Mouse (Mus musculus) heart, postnatal 0 days (tissue): Measurements from ENCODE around the gene Nobox. TPM values are rescaled to one million over a fixed set of nuclear protein-coding genes. Genes with fewer than 3 reads are reported as not detected.
A peak's percentile ranks its signal among the peaks of the same experiment; 100 is the strongest.

Experiments used
- ATAC-seq: fragments of 200-750 bp; cut with Nextera tagmentation; 2 replicates; pipeline ENCODE4 v1.8.0; 2017; ENCODE audit warnings: low read depth, moderate number of reproducible peaks, moderate library complexity; ENCODE audit not compliant: insufficient read depth
- DNase-seq: peaks from one replicate; pipeline ENCODE4 v3.0.0-alpha.2; 2016; ENCODE audit warnings: low spot score
- H3K27ac ChIP-seq: fragments of 300-500 bp; sonication (generic); 2 replicates; pipeline ENCODE4 v1.5.1; 2014; ENCODE audit warnings: low read depth, mild to moderate bottlenecking
- H3K27me3 ChIP-seq: fragments of 300-500 bp; sonication (generic); 2 replicates; pipeline ENCODE4 v1.6.1; 2014; ENCODE audit warnings: low read length, mixed read lengths; ENCODE audit not compliant: control insufficient read depth, insufficient read depth
- H3K36me3 ChIP-seq: fragments of 300-500 bp; sonication (generic); replicated peaks from 2 replicates; pipeline ENCODE4 v1.6.1; 2014; ENCODE audit warnings: low read length, mixed read lengths; ENCODE audit not compliant: control insufficient read depth, insufficient read depth
- H3K4me1 ChIP-seq: fragments of 300-500 bp; sonication (generic); 2 replicates; pipeline ENCODE4 v1.6.1; 2014; ENCODE audit warnings: antibody characterized with exemption; ENCODE audit not compliant: control insufficient read depth, insufficient read depth
- H3K4me2 ChIP-seq: fragments of 300-500 bp; sonication (generic); 2 replicates; pipeline ENCODE4 v1.6.1; 2014; ENCODE audit warnings: low read depth, mild to moderate bottlenecking, low read length, moderate library complexity
- H3K4me3 ChIP-seq: fragments of 300-500 bp; sonication (generic); 2 replicates; pipeline ENCODE4 v1.5.1; 2014; ENCODE audit warnings: low read depth, low read length
- H3K9ac ChIP-seq: fragments of 300-500 bp; sonication (generic); replicated peaks from 2 replicates; pipeline ENCODE4 v1.6.1; 2014; ENCODE audit warnings: low read depth, low read length, mixed read lengths
- H3K9me3 ChIP-seq: fragments of 300-500 bp; sonication (generic); replicated peaks from 2 replicates; pipeline ENCODE4 v1.6.1; 2016; ENCODE audit warnings: low read length; ENCODE audit not compliant: control insufficient read depth
- CTCF ChIP-seq: IDR thresholded peaks from 2 replicates; pipeline ENCODE4 v1.5.1; 2016; ENCODE audit warnings: antibody characterized with exemption, control low read depth, low read depth
- EP300 ChIP-seq: IDR thresholded peaks from 2 replicates; pipeline ENCODE4 v1.6.1; 2016; ENCODE audit warnings: antibody characterized with exemption, low read depth
- whole genome bisulfite sequencing: fragments of 180-500 bp; shearing (Covaris S2); extraction: QIAGEN DNeasy Blood & Tissue Kit; methylation state at CpG from one replicate; pipeline ENCODE4 v1.1.7; 2014; 5-methylcytosine and 5-hydroxymethylcytosine counted together
- polyA plus RNA-seq: library from polyadenylated mRNA; unstranded; fragments of >200 nt; fragmentation: Nextera tagmentation; extraction: Ambion mirVana; gene quantifications from 2 replicates; pipeline ENCODE4 v1.2.1, GENCODE M21; 2015
- total RNA-seq: library from RNA; depleted of rRNA; stranded (reverse); fragments of >200 nt; gene quantifications from 2 replicates; pipeline ENCODE4 v1.2.3, GENCODE M21; 2014; ENCODE audit warnings: low replicate concordance; rRNA removed

Nobox gene
- not detected in 2 replicates for total RNA-seq
- polyA plus RNA-seq = not detected in 2 replicates

- WGBS = 60% methylated on average over 16 of the region's 16 CpGs
- H3K27ac ChIP-seq = no peak within 1 kb of the TSS
- no peaks in the 10 kb centered on the region for H3K27me3 ChIP-seq
- no peak for ATAC-seq
- H3K4me1 ChIP-seq = no peaks in the 10 kb centered on the region
- no peak for DNase-seq
- H3K4me2 ChIP-seq = no peak within 1 kb of the TSS
- no peaks in the 10 kb centered on the region for H3K9me3 ChIP-seq
- H3K4me3 ChIP-seq = no peak within 1 kb of the TSS
- no peak within 1 kb of the TSS for H3K9ac ChIP-seq
- no peaks in the 10 kb centered on the region for H3K36me3 ChIP-seq
- TF ChIP-seq CTCF (no peak), EP300 (no peak)
These were observed at the start of gene Nobox for GRCm38 (mm10) chr6:43309454-43309853. Gene Nobox, minus strand, starts transcription at chr6:43309554.

- DNase-seq = no peak
- no peaks in the 10 kb centered on the region for H3K9me3 ChIP-seq
- H3K27ac ChIP-seq = no peak overlapping the region
- no peak overlapping the region for H3K9ac ChIP-seq
- no peak overlapping the region for H3K4me3 ChIP-seq
- TF ChIP-seq CTCF (peak; percentile 25; the same call in 1 of the 2 replicates), EP300 (no peak)
- ATAC-seq = no peak
- H3K27me3 ChIP-seq = no peaks in the 10 kb centered on the region
- H3K4me1 ChIP-seq = no peaks in the 10 kb centered on the region
- H3K4me2 ChIP-seq = no peak overlapping the region
- WGBS = 53% methylated on average over 9 of the region's 9 CpGs
- no peaks in the 10 kb centered on the region for H3K36me3 ChIP-seq
These were observed 45.3 kb upstream of the Nobox start for GRCm38 (mm10) chr6:43354562-43355241.

GRCm38 (mm10) chr6:43353446-43353845 is 44.1 kb upstream of the Nobox start:
- Histone ChIP-seq H3K27me3 (no peaks in the 10 kb centered on the region), H3K36me3 (no peaks in the 10 kb centered on the region), H3K4me2 (no peak overlapping the region), H3K4me1 (no peaks in the 10 kb centered on the region), H3K4me3 (no peak overlapping the region), H3K27ac (no peak overlapping the region), H3K9ac (no peak overlapping the region), H3K9me3 (no peaks in the 10 kb centered on the region)
- TF ChIP-seq CTCF (no peak), EP300 (no peak)
- 93% methylated on average over 4 of the region's 4 CpGs for WGBS
- no peak for DNase-seq
- ATAC-seq = no peak

GRCm38 (mm10) chr6:43349083-43349482 is 39.7 kb upstream of the Nobox start:
- Histone ChIP-seq H3K9me3 (no peaks in the 10 kb centered on the region), H3K27me3 (no peaks in the 10 kb centered on the region), H3K4me3 (no peak overlapping the region), H3K9ac (no peak overlapping the region), H3K4me2 (no peak overlapping the region), H3K27ac (no peak overlapping the region), H3K36me3 (no peaks in the 10 kb centered on the region), H3K4me1 (no peaks in the 10 kb centered on the region)
- TF ChIP-seq EP300 = no peak
- 61% methylated on average over 4 of the region's 4 CpGs for WGBS
- ATAC-seq (no peak), DNase-seq (no peak)

- Histone ChIP-seq H3K36me3 (no peaks in the 10 kb centered on the region), H3K4me2 (no peak overlapping the region), H3K4me1 (no peaks in the 10 kb centered on the region), H3K27ac (no peak overlapping the region), H3K9ac (no peak overlapping the region), H3K27me3 (no peaks in the 10 kb centered on the region), H3K9me3 (no peaks in the 10 kb centered on the region), H3K4me3 (no peak overlapping the region)
- ATAC-seq (no peak), DNase-seq (no peak)
- WGBS = 89% methylated on average over 1 of the region's 1 CpGs
- TF ChIP-seq EP300 (no peak), CTCF (peak; percentile 52)
These were observed 38.3 kb upstream of the Nobox start for GRCm38 (mm10) chr6:43347637-43348036.

GRCm38 (mm10) chr6:43343006-43343405 is 33.7 kb upstream of the Nobox start:
- ATAC-seq = no peak
- TF ChIP-seq EP300 = no peak
- no peak for TF ChIP-seq CTCF

More at GRCm38 (mm10) chr6:43343006-43343405, 33.7 kb upstream of the Nobox start:
- WGBS = 34% methylated on average over 1 of the region's 1 CpGs
- Histone ChIP-seq H3K27ac (no peak overlapping the region), H3K36me3 (no peaks in the 10 kb centered on the region), H3K9ac (no peak overlapping the region), H3K4me2 (no peak overlapping the region), H3K4me3 (no peak overlapping the region), H3K9me3 (no peaks in the 10 kb centered on the region), H3K4me1 (no peaks in the 10 kb centered on the region; the same call in 1 of the 2 replicates), H3K27me3 (no peaks in the 10 kb centered on the region)
- no peak for DNase-seq
